Mouse (Mus musculus) forebrain, embryonic 11.5 days (tissue): ENCODE results near the gene Myo1h. TPM values are rescaled to one million over a fixed set of nuclear protein-coding genes. Genes with fewer than 3 reads are reported as not detected.

ENCODE experiments used
- ATAC-seq: fragments of 200-750 bp; cut with Nextera tagmentation; replicated peaks from 2 replicates; pipeline ENCODE4 v1.8.0; 2017; ENCODE audit warnings: moderate TSS enrichment; ENCODE audit not compliant: low FRiP score
- DNase-seq: peaks from one replicate; pipeline ENCODE4 v3.0.0-alpha.2; 2017; ENCODE audit warnings: low spot score
- H3K27ac ChIP-seq: fragments of 300-500 bp; sonication (generic); 2 replicates; pipeline ENCODE4 v1.5.1; 2014; ENCODE audit warnings: low read depth, low read length
- H3K27me3 ChIP-seq: fragments of 300-500 bp; sonication (generic); 2 replicates; pipeline ENCODE4 v1.6.1; 2014; ENCODE audit warnings: mild to moderate bottlenecking, low read length, mixed read lengths; ENCODE audit not compliant: control insufficient read depth, insufficient read depth
- H3K36me3 ChIP-seq: fragments of 300-500 bp; sonication (generic); 2 replicates; pipeline ENCODE4 v1.6.1; 2014; ENCODE audit warnings: mild to moderate bottlenecking, low read length, moderate library complexity, mixed read lengths; ENCODE audit not compliant: control insufficient read depth, insufficient read depth
- H3K4me1 ChIP-seq: fragments of 300-500 bp; sonication (generic); replicated peaks from 2 replicates; pipeline ENCODE4 v1.6.1; 2014; ENCODE audit warnings: low read length, mixed read lengths; ENCODE audit not compliant: control insufficient read depth, insufficient read depth
- H3K4me2 ChIP-seq: fragments of 300-500 bp; sonication (generic); 2 replicates; pipeline ENCODE4 v1.6.1; 2014; ENCODE audit warnings: low read depth, mild to moderate bottlenecking, low read length, moderate library complexity, mixed read lengths; ENCODE audit not compliant: severe bottlenecking
- H3K4me3 ChIP-seq: fragments of 300-500 bp; sonication (generic); 2 replicates; pipeline ENCODE4 v1.5.1; 2014; ENCODE audit warnings: low read depth, low read length
- H3K9ac ChIP-seq: fragments of 300-500 bp; sonication (generic); 2 replicates; pipeline ENCODE4 v1.6.1; 2014; ENCODE audit warnings: low read length
- H3K9me3 ChIP-seq: fragments of 300-500 bp; sonication (generic); 2 replicates; pipeline ENCODE4 v1.6.1; 2016; ENCODE audit warnings: low read length, mixed read lengths; ENCODE audit not compliant: control insufficient read depth
- WGBS: fragments of 180-500 bp; shearing (Covaris S2); extraction: QIAGEN DNeasy Blood & Tissue Kit; methylation state at CpG from one replicate; pipeline ENCODE4 v1.1.7; 2014; 5-methylcytosine and 5-hydroxymethylcytosine counted together
- polyA plus RNA-seq: library from polyadenylated mRNA; unstranded; fragments of >200 nt; fragmentation: Nextera tagmentation; extraction: Ambion mirVana; gene quantifications from 2 replicates; pipeline ENCODE4 v1.2.1, GENCODE M21; 2014

Gene Myo1h
- polyA plus RNA-seq = 0.91 and 0.97 TPM in 2 replicates

DNA sequence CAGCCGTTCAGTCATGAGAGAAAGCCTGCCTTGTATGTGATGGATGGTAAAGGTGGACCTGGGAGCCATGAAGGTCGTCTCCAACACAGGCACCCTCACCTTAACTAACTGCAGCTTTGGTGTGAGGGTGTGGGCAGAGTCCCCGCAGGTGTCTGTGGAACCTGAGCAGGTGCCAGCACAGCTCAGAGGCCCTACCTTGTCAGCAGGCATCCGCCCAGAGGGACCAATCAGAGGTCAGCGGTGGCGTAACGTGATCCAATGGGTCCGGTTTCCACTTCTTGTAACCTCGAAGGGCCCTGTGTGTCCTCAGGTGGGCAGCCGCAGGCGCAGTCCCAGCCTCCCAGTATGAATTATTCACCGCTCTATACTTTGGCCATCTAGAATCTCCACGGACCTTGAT, at the start of gene Myo1h:
TSS of gene Myo1h (plus strand) at position 293 of the 400 bp plus-strand sequence.
- H3K27ac ChIP-seq = no peak within 1 kb of the TSS
- H3K36me3 ChIP-seq = no peaks in the 10 kb centered on the region
- no peak within 1 kb of the TSS for H3K4me3 ChIP-seq
- peaks cover 2% of the 10 kb centered on the region; the same call in 1 of the 2 replicates for H3K27me3 ChIP-seq
- no peak within 1 kb of the TSS for H3K9ac ChIP-seq
- H3K4me1 ChIP-seq = peaks cover 4% of the 10 kb centered on the region; the same call in 1 of the 2 replicates
- DNase-seq (no peak), ATAC-seq (no peak)
- H3K9me3 ChIP-seq = no peaks in the 10 kb centered on the region
- no peak within 1 kb of the TSS for H3K4me2 ChIP-seq
- WGBS = 45% methylated on average over 13 of the region's 13 CpGs

DNA sequence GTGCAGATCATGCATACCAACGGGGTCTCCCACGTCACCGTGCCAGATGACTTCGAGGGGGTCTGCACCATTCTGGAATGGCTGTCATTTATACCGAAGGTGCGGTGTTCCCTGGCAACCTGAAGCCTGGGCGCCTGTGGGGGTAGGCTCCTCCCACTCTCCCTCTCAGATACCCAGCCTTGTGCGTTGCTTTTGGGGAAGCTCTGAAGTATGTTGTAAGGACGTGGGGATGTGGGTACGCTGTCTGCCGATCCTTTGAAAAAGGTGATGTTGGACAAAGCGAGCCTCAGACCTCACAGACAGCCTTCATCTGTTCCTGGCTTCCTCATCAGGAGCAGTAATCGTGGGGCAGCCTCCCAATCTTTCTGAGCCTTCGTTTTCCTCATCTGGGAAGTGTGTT, 49.2 kb upstream of the Myo1h start:
- DNase-seq (no peak), ATAC-seq (no peak)
- Histone ChIP-seq H3K4me1 (no peaks in the 10 kb centered on the region), H3K36me3 (no peaks in the 10 kb centered on the region), H3K4me3 (no peak overlapping the region), H3K9me3 (no peaks in the 10 kb centered on the region), H3K4me2 (no peak overlapping the region), H3K9ac (no peak overlapping the region), H3K27me3 (no peaks in the 10 kb centered on the region), H3K27ac (no peak overlapping the region)
- 49% methylated on average over 14 of the region's 14 CpGs for WGBS

DNA sequence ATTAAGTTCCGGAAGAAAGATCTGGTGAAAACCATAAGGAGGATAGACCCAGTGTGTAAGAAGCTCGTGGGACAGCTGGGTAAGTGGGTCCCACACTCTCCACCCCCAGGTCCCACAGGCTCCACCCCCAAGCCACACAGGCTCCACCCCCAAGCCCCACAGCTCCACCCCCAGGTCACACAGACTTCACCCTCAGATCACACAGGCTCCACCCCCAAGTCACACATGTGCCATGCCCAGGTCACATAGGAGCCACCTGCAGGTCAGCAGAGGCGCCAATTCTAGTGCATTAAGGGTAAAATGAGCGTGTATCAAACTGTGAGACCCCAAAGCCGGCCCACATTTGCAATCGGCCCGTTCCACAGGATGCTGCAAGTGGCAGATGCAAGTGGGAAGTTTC, 42.5 kb upstream of the Myo1h start:
- WGBS = 84% methylated on average over 7 of the region's 7 CpGs
- no peak for ATAC-seq
- no peak overlapping the region for H3K4me3 ChIP-seq

DNA sequence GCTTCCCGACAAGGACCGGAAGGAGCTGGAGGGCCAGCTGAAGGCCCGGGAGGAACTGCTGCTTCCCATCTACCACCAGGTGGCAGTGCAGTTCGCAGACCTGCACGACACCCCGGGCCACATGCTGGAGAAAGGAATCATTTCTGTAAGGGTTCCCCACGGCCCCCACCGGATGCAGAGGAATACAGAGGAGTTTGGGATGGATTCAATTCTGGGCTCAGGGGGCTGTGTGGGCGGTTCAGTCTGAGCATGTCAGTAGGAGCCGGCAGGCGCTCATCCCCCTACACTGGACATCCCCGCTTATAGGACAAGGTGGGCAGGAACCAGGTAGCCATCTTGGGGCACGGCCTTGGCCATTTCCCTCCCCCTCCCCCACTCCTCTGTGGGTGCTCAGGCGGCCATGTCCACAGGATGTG, 40.8 kb upstream of the Myo1h start:
- no peak overlapping the region for H3K9ac ChIP-seq
- no peak overlapping the region for H3K4me3 ChIP-seq
- H3K4me2 ChIP-seq = peak overlapping the region; percentile 31; the same call in 1 of the 2 replicates
- no peaks in the 10 kb centered on the region for H3K27me3 ChIP-seq
- H3K27ac ChIP-seq = no peak overlapping the region
- 18% methylated on average over 14 of the region's 14 CpGs for WGBS
- no peaks in the 10 kb centered on the region for H3K36me3 ChIP-seq
- peak; percentile 89 for DNase-seq
- H3K9me3 ChIP-seq = no peaks in the 10 kb centered on the region
- H3K4me1 ChIP-seq = no peaks in the 10 kb centered on the region
- ATAC-seq = 0 out of 2 replicates have a peak, but pooled peaks have one; percentile 36

More for the DNA sequence above, 42.5 kb upstream of the Myo1h start:
- no peaks in the 10 kb centered on the region for H3K27me3 ChIP-seq
- H3K4me2 ChIP-seq = no peak overlapping the region
- no peak overlapping the region for H3K9ac ChIP-seq
- H3K9me3 ChIP-seq = no peaks in the 10 kb centered on the region
- no peak overlapping the region for H3K27ac ChIP-seq
- no peaks in the 10 kb centered on the region for H3K36me3 ChIP-seq
- no peaks in the 10 kb centered on the region for H3K4me1 ChIP-seq
- no peak for DNase-seq

DNA sequence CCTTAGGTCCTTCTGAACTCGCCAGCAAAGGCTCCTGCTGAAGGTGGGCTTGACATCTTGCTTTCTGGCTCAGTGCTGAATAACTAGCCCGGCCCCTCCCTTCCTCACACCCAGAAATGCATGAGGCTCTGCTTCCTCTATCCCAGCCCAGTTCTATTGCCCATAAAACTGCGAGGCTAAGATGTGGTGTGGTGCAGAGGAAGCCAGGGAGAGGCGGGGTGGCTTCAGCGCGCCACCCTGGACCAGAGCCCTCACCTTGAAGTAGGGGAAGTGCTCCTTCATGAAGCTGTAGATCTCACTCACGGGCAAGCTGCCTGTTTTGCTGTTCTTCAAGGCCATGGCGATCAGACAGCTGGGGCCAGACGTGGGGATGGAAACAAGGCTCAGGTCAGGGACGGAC, 29.5 kb upstream of the Myo1h start:
- H3K9me3 ChIP-seq = no peaks in the 10 kb centered on the region
- no peaks in the 10 kb centered on the region for H3K27me3 ChIP-seq
- no peaks in the 10 kb centered on the region for H3K4me1 ChIP-seq
- ATAC-seq (no peak), DNase-seq (no peak)
- H3K27ac ChIP-seq = no peak overlapping the region
- no peaks in the 10 kb centered on the region for H3K36me3 ChIP-seq
- H3K9ac ChIP-seq = no peak overlapping the region
- H3K4me2 ChIP-seq = no peak overlapping the region
- no peak overlapping the region for H3K4me3 ChIP-seq
- 87% methylated on average over 10 of the region's 10 CpGs for WGBS

DNA sequence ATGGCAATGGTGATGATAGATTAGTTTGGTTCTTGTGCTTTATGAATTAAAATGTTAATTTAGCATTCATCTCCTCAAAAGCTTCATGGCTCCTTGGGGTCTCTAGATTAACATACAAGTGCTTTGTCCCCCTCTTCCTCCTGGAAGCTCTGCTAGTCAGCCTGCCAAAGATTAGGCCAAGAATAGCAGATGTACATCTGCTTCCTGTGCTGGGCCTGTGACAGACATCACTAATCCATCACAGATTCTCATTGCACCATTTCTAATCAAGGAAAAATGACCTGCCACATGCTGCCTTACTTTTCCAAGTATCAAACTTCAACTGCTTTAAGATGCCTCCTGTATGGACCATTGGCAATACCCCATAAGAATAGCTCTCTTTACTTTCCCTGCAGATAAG, 27.5 kb upstream of the Myo1h start:
- DNase-seq (no peak), ATAC-seq (no peak)
- no peaks in the 10 kb centered on the region for H3K36me3 ChIP-seq
- H3K27ac ChIP-seq = no peak overlapping the region
- no peak overlapping the region for H3K4me2 ChIP-seq
- H3K4me1 ChIP-seq = no peaks in the 10 kb centered on the region
- no peaks in the 10 kb centered on the region for H3K27me3 ChIP-seq
- H3K4me3 ChIP-seq = no peak overlapping the region
- H3K9me3 ChIP-seq = no peaks in the 10 kb centered on the region
- no peak overlapping the region for H3K9ac ChIP-seq

DNA sequence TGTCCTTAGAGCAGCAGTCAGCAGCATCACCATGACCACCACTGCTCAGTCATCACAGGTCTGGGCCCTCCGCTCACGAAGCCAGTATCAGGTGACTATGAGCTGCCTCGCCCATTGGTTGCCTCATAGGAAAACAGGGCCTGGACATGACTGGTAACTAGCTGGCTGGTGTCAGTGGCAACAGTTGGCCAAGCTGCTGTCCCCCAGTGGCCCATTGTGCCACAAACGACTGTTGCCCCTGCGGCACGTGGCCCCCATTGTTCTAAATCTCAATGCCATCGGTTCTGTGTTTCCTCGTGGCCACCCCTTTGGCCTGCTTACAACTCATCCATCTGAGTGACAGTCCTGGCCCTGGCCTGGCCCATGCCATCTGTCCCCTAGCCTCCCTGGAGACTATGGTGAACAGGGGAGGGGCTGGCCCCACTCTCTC, 24.9 kb upstream of the Myo1h start:
- H3K4me1 ChIP-seq = no peaks in the 10 kb centered on the region
- no peak overlapping the region for H3K4me2 ChIP-seq
- H3K27me3 ChIP-seq = peaks cover 2% of the 10 kb centered on the region; the same call in 1 of the 2 replicates
- ATAC-seq (no peak), DNase-seq (no peak)
- no peaks in the 10 kb centered on the region for H3K9me3 ChIP-seq
- no peak overlapping the region for H3K9ac ChIP-seq
- H3K27ac ChIP-seq = no peak overlapping the region
- no peaks in the 10 kb centered on the region for H3K36me3 ChIP-seq
- WGBS = 75% methylated on average over 8 of the region's 8 CpGs
- no peak overlapping the region for H3K4me3 ChIP-seq

DNA sequence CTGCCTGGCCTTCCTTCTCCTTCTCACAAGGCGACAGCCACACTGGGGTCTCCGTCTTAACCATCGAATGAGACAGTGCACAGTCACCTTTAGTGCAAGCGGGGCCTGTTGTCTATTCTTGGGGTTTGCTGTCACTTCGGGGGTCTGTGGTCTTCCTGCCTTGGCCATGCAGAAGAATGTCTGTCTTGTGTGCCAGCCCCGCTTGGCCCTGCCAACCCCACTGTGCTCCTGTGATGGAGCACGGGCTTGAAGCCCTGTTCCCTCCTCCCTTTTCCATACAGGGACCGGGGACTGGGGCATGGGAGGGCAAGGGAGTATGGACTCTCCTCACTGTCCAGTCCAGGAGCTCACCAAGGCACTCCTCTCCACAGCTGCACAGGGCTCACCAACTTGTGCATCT, 24.2 kb upstream of the Myo1h start:
- no peaks in the 10 kb centered on the region for H3K36me3 ChIP-seq
- no peaks in the 10 kb centered on the region for H3K4me1 ChIP-seq
- no peak overlapping the region for H3K4me2 ChIP-seq
- no peak for DNase-seq
- no peaks in the 10 kb centered on the region for H3K9me3 ChIP-seq
- ATAC-seq = no peak
- 87% methylated on average over 8 of the region's 8 CpGs for WGBS
- H3K27me3 ChIP-seq = peaks cover 3% of the 10 kb centered on the region
- no peak overlapping the region for H3K27ac ChIP-seq
- H3K4me3 ChIP-seq = no peak overlapping the region
- H3K9ac ChIP-seq = no peak overlapping the region

DNA sequence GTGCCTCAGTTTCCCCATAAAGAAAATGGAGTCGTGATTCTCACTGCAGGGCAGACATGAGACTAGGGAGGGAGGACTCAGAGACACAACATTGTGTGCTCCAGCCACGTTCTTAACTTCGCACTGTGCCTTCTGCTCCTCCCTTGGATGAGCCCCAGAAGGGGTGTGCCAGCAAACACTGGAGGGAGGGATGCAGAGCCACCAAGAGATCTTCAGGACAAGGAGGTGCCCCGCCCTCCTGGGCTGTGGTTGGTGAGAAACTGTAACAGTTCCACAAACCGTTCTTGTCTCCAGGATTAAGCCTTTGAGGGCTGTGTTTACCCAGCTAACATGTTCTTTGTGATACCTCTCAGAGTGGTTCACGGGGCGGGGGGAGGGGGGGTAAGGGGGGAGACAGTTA, 20.3 kb upstream of the Myo1h start:
- WGBS = 48% methylated on average over 7 of the region's 7 CpGs
- peaks cover 4% of the 10 kb centered on the region for H3K4me1 ChIP-seq
- no peaks in the 10 kb centered on the region for H3K36me3 ChIP-seq
- no peak overlapping the region for H3K4me2 ChIP-seq
- H3K9ac ChIP-seq = no peak overlapping the region
- no peaks in the 10 kb centered on the region for H3K9me3 ChIP-seq
- H3K27ac ChIP-seq = no peak overlapping the region
- H3K4me3 ChIP-seq = no peak overlapping the region
- no peak for ATAC-seq
- peaks cover 35% of the 10 kb centered on the region for H3K27me3 ChIP-seq
- no peak for DNase-seq
